Mouse (Mus musculus): ENCODE data around the gene Gm21149. TPM values are rescaled to one million over a fixed set of nuclear protein-coding genes. Genes with fewer than 3 reads are reported as not detected.
"Not testable (repeated sequence)": the region's sequence is repeated elsewhere in the genome, so short reads cannot be mapped to it uniquely, and the experiment has no call there.

Gm21149 gene
- total RNA-seq (2021): not detected
- long read RNA-seq, experiment 1: 0 reads
- long read RNA-seq, experiment 2: 0 reads

- not testable (repeated sequence) for DNase-seq (ENCODE audit: low spot score in 2 of 2)
Measured at GRCm38 (mm10) chr5:15476423-15476822, at the start of gene Gm21149. Gm21149 (minus strand) TSS chr5:15476523.

DNA sequence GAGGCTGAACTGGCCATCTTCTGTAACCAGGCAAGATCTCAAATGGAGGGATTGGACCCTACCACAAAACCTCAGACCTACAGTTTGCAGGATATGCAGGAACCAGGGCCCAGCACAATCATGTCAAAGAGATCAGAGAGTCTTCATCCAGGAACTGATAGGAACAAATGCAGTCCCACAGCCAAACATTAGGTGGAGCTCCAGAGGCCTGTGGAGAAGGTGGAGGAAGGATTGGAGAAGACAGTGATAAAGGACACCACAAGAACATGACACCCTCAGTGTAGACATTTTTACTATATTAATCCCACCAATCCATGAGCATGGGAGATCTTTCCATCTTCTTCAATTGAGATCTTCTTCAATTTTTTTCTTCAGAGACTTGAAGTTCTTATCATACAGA lies 46.1 kb upstream of the Gm21149 start:
- DNase-seq (ENCODE audit: low spot score in 2 of 2): not testable (repeated sequence)

- DNase-seq (ENCODE audit: low spot score in 2 of 2): not testable (repeated sequence)
Measured at GRCm38 (mm10) chr5:15522028-15522427, 45.7 kb upstream of the Gm21149 start.

GRCm38 (mm10) chr5:15520418-15520817 lies 44.1 kb upstream of the Gm21149 start:
- peak; percentile 12 to 29 for DNase-seq (ENCODE audit: low spot score in 2 of 2)

DNA sequence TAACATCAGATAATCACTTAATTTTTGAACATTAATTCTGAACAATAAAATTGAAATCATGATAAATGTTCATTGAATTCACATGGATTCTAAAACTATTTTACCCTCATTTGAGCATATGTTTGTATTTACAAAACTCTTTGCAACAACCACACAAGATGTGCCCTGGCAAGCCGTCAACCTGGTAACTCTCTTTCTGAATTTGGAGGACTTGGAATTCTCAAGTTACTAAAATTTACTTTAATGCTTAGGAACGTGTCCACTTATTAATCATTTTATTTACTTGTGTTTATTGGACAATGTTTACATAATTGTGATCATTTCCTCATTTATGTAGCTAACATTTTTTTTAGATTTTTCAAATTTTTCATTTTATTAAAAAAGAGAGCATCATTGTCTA lies 40.8 kb upstream of the Gm21149 start:
- not testable (repeated sequence) for DNase-seq (ENCODE audit: low spot score in 2 of 2)

GRCm38 (mm10) chr5:15512236-15512635 lies 35.9 kb upstream of the Gm21149 start:
- not testable (repeated sequence) for DNase-seq (ENCODE audit: low spot score in 2 of 2)

GRCm38 (mm10) chr5:15509911-15510310 lies 33.6 kb upstream of the Gm21149 start:
- not testable (repeated sequence) for DNase-seq (ENCODE audit: low spot score in 2 of 2)

DNA sequence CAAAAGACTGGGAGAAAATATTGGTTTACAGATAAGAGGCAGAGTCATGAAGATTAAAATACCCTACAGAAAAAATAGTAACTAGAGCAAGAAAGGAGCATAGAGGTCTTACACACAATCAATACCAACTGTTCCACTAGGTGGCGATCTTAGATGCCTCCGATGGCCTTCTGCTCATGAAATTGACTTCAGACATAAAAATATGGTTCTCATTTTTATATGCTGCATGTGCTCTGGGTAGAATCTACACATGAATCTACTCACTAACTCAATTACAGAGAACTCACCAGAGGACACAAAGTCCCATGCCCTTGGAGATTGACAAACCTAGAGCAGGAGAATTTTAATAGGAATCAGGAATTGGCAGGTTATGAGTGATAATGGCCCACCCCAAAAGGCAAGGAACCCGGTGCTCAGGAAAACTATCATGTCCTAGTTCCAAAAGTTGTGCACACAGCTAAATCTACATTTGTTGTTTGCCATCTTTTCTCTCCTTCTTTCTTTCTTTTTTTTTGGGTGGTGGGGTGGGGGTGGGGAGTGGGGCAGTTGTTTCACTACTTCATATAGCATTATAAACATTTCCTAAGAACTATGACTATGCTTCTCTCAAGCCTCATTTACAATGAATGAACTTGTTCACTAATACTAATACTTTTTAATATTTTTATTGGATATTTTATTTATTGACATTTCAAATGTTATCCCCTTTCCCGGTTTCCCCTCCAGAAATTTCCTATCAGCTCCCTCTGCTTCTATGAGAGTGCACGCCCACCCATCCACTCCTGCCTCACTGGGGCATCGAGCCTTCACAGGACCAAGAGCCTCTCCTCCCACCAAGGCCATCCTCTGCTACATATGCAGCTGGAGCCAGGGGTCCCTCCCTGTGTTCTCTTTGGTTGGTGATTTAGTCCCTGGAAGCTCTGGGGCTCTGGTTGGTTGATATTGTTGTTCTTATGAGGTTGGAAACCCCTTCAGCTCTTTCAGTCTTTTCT lies 32.4 kb upstream of the Gm21149 start:
- DNase-seq (ENCODE audit: low spot score in 2 of 2): not testable (repeated sequence)

GRCm38 (mm10) chr5:15507757-15508459 lies 31.6 kb upstream of the Gm21149 start:
- DNase-seq (ENCODE audit: low spot score in 2 of 2): not testable (repeated sequence)

GRCm38 (mm10) chr5:15507309-15507619 lies 30.9 kb upstream of the Gm21149 start:
- DNase-seq (ENCODE audit: low spot score in 2 of 2): no peak

GRCm38 (mm10) chr5:15506575-15507308 lies 30.4 kb upstream of the Gm21149 start:
- no peak for DNase-seq (ENCODE audit: low spot score in 2 of 2)

DNA sequence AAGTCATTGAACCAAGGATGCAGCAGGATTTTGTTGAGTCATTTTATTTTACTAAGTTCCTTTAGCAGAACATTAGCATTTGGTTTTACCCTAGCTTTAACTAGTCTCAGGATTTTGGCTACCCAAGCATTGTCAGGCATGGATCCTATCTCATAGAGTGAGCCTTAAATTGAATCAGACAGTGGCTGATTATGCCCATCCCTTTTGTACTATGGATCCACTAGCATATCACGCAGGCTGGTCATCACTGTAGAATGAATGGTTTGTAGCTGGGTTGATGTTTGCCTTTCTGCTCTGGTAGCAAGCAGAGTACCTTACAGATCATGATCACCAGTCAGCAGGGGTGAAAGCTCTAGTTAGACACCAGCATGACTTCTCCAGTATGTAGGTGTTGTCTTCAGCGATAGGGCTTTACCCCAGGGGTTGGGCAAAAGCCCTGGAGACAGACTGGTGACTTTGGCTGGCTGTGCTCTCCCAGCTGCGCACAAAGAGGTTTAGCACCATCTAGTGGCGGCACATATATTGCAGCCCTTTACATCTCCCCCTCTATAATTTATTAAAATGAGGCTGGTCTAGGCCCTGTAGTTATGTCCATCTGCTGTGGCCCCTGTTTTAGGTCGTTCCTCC lies 22.6 kb upstream of the Gm21149 start:
- DNase-seq (ENCODE audit: low spot score in 2 of 2): not testable (repeated sequence)

DNA sequence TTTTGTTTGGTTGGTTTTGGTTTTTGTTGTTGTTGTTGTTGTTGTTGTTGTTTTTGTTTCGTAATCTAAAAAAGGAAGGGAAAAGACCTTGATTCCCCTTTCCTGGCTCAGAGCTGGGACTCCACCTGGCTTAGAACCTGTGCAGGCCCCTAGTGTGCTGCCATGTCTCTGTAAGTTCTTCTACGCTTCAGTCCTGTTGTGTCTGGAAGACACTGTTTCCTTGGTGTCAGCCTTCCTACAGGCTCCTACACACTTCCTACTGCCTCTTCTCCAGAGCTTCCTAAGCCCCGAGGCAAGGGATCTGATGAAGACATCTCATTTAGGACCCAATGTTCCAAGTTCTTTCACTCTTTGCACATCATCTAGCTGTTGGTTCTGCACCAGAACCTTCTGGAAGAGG lies 22.0 kb upstream of the Gm21149 start:
- DNase-seq (ENCODE audit: low spot score in 2 of 2): not testable (repeated sequence)

GRCm38 (mm10) chr5:15490934-15491333 lies 14.6 kb upstream of the Gm21149 start:
- not testable (repeated sequence) for DNase-seq (ENCODE audit: low spot score in 2 of 2)

DNA sequence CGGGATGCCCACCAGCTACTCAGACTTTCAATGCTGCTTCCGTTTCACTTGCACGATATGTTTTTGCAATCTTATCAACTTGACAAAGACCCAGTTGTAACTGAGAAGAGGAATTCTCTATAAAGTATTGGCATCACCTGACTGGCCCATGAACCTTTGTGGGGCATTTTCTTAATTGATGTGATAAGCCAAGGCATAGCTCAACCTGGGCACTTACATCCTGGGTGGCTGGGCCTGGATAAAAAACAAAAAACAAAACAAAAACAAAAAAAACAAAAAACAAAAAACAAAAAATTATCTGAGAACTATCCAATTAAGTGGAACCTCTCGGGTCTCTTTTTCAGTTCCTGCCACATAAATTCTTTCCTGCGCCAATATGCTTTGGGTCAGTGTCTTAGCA lies 12.4 kb upstream of the Gm21149 start:
- DNase-seq (ENCODE audit: low spot score in 2 of 2): no peak

DNA sequence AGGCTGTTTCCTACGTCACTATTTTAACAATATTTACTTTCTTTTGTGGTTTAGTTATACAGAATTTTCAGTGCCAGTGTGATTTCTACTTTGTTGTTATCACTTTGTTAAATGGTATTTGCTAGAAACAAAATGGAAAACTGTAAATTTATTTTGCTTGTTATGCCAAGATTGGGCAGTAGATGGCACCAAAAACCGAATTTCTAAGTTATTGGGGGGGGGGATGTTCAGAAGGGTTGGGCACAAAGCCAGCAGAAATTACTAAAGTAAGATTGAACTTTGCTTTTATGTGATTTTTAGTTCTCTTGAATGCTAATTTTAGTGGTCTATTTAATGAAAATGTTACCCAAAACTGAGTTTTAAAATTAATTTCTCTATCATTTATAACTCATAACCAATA lies 8.3 kb upstream of the Gm21149 start:
- not testable (repeated sequence) for DNase-seq (ENCODE audit: low spot score in 2 of 2)

- not testable (repeated sequence) for DNase-seq (ENCODE audit: low spot score in 2 of 2)
Measured at GRCm38 (mm10) chr5:15483576-15483975, 7.3 kb upstream of the Gm21149 start.

GRCm38 (mm10) chr5:15482815-15483214 lies 6.5 kb upstream of the Gm21149 start:
- not testable (repeated sequence) for DNase-seq (ENCODE audit: low spot score in 2 of 2)

GRCm38 (mm10) chr5:15470141-15470540 lies 6.2 kb downstream of the Gm21149 start:
- not testable (repeated sequence) for DNase-seq (ENCODE audit: low spot score in 2 of 2)

GRCm38 (mm10) chr5:15467768-15468167 lies 8.6 kb downstream of the Gm21149 start:
- not testable (repeated sequence) for DNase-seq (ENCODE audit: low spot score in 2 of 2)

DNA sequence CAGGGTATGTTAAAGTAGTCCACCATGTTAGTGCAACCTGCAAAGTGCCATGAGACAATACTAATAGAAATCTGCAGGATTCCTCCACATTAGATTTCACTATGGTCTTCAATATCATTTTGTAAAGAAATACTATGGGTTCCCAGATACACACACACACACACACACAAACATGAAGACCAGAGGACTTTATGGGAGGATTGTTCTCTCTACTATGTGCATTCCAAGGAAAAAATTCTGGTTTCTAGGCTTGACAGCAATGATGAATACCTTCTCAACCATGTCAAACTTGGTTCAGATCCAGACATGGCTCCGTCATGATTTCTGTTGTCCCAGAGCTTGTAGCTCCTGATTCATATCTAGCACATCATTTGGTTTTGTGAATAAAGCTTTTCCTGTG lies 10.1 kb downstream of the Gm21149 start:
- not testable (repeated sequence) for DNase-seq (ENCODE audit: low spot score in 2 of 2)

All from layer of hippocampus, postnatal 14 days (tissue).